Mouse (Mus musculus) thymus, postnatal 14 days (tissue): Measurements from ENCODE around the gene Hist1h4h.

ENCODE experiments used
- DNase-seq: peaks from one replicate; pipeline ENCODE4 v3.0.0; 2021

Hist1h4h gene

DNA sequence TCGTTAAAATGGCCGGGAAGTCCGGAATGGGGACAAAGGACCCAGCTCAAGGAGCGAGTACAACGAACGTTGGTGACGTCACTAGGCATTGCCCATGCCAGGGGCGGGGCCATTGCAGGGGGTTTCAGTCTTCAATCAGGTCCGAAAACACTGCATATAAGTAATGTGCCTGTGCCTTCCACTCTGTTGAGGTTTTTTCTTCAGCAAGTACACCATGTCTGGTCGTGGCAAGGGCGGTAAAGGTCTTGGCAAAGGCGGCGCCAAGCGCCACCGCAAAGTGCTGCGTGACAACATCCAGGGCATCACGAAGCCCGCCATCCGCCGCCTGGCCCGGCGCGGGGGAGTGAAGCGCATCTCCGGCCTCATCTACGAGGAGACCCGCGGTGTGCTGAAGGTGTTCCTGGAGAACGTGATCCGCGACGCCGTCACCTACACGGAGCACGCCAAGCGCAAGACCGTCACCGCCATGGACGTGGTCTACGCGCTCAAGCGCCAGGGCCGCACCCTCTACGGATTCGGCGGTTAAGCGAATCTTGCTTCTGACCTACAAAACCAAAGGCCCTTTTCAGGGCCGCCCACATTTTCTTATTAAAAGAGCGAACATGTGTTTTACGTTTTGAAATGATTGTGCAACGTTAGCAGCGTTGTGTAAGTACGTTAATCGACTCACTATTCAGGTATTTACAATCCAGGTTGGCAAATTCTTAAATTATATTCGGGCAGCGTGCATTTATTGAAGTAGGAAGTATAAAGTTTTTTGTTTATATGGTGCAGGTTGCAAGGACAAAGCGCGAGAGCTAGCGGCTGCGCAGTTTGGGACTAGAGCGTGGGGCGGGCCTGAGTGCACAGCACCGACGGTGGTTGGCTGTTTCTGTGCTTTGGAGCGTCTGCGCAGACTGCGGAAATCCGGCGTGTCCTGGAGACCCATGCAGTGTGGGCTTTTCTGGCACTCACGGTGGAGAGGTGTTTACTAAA lies at the start of gene Hist1h4h:
Gene Hist1h4h (plus strand): TSS at position 150 of the 975 bp plus-strand sequence.
- DNase-seq = peak; percentile 98

DNA sequence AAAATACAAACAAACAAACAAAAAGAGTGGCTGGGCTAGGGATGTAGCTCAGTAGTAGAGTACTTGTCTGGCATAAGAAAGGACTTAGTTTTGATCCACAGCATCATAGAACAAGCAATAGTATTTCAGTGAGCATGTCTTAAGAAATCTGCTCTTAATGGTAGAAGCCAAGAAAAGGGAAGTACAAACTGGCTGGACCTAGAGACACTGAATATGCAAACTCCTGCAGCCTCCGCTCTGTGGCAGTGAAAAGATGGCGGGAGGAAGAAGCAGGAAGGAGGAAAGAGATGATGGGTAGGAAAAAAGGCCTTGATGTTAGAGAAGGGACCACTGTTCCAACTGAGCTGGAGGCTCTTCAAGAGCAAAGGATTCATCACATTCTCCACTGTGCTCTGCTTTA lies 47.7 kb upstream of the Hist1h4h start:
- no peak for DNase-seq

DNA sequence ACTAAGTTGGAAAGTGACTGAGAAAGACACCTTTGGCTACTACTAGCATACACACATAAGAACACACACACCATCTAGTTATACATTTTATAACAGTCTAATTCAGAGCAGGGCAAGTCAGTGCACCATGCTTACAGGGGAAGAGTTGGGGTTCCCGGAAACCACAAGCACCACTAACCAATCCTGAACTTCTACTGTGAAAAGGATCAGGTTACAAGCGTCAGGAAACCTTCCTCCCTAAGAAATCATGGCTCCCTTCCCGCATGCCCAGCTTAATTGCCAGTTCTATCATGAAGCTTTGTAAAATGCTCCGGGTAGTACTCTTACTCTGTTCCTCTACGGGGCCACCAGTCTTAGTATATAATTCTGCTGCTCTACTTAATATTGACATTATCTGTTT lies 45.6 kb upstream of the Hist1h4h start:
- DNase-seq = no peak

DNA sequence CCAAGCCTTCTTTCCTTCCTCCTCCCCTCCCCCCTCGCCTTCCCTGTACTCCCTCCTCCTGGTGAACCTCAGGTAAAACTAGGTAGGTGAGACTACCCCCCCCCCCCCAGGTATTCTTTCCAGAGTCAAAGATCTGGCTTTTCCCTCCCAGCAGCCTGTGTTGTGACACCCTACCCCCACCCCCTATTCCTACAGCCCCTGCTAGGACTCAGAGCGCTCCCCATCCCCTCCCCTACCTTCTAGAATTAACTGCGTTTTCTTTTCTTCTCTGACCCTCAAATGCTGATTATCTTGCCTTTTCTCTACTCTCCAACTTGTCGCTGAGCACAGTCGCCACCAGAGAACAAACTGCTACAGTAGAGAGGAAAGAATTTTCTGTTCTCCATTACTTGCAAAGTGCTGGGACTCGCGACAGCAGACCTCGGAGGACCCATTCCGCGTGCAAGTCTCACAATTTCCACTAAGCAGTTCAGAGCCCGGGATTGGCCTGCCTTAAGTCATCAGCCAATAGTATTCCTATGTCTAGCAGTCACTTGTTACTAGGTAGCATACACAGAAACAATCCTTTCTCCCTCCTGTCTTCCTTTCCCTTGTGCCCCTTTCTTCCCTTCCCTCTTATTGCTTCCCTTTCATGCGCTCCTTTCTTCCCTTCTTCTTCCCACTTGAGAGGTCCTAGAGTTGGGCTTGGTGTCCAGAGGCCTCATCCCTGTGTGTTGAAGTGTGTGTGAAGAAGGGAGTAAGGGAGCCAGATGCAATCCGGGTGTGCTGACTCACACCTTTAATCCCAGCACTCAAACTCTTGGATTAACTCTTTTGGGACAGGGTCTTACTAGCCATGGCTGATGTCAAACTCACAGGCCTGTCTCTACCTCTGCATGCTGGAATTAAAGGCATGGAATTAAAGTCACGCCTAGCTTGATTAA lies 42.2 kb upstream of the Hist1h4h start, which contains the start of gene Btn2a2:
Gene Btn2a2 (minus strand): TSS at position 458 of the 923 bp plus-strand sequence.
- DNase-seq = peak; percentile 59

DNA sequence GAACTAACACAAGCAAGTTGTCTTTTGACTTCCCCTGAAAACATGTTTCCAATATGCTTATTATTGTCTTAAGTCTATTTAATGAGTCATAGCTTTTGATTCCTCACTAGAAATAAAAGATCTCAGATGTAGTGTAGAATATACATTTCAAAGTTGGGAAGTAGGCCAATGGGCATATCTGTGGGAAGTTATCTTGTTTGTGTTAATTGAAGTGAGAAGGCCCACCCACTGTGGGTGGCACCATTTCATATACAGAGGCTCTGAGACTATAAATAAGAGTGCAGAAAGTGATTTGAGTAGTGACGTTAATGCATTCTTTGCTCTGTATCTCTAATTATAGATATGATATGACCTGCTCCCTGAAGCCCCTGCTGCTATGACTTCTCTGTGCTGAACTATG lies 40.0 kb upstream of the Hist1h4h start:
- no peak for DNase-seq

DNA sequence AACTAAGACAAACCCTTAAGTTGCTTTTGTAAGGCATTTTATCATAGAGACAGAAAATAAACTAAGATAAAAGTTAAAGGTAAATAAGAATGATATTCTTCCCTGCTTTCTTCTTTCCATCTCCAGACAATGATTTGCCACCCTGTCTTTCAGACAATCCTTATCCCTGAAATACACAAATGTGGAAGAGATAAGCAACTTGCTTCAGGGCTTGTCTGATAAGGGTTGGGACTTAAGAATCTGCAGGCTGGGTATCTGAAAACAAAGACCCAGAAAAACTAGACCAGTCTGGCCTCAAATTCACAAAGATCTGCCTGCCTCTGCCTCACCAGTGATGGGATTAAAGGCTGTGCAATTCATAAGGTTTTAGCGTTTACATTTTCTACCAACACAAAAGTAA lies 39.6 kb upstream of the Hist1h4h start:
- DNase-seq = no peak

DNA sequence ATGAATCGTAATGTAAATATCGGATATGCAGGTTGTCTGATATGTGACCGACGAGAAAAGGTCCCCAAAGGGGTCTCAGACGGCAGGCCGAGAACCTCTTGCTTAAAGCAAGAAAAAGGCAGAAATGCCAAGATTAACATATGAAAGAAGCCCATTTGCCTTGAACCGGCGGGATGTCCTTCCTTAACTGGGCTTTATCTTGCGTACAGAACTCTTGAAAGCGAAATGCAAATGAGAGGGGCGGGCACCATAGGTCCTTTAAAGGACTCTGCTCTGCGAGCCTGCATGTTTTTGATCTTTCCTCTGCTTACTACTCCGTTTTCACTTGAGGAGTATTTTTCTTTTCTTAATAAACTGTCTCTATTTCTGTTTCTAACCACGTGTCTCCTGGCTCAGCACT lies 38.9 kb upstream of the Hist1h4h start:
- DNase-seq = no peak

DNA sequence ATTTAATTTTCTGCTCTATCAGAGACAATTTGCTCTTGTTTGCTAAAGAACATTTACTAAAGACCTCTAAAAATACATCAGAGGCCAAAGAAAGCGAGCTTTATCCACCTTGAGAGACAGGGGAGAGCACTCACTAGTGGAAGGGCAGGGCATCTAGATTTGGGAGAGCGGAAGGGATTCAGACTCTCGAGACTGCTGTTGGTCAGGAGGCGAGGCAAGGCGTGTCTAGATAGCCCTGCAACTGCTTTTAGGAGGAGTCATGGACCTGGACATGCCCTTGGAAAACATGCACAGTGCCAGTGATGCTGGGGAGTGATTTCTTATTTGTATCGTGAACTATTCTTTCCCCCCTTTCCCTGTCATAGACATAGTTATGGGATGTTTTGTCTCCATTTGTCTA lies 35.3 kb upstream of the Hist1h4h start:
- no peak for DNase-seq

DNA sequence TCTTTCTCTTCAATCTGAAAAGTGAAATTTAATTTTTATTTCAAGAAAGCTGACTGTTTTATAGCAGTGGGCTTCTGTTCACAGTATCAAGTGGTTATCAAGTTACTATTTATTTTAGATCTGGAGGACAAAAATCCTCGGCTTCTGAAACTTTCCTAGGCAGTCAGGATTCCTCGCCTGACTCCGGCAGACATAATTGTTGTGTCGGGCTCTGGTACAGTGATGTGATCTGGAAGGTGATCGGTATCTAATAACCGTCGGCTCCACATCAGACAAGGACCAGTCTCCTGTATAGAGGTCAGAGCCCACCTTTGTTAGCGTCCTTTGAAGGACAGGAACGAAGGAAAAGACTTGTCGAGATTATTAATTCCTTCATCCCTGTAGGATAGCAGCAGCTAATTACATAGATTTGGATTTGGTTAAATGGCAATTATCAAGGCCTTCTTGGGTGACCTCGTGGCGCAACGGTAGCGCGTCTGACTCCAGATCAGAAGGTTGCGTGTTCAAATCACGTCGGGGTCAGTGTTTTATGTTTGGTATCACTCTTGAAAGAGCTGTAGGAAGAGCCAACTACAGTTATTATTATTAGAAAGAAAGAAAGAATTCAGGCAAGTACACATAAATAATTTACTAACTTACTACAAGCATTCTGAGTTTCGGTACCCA lies 33.1 kb upstream of the Hist1h4h start:
- no peak for DNase-seq

DNA sequence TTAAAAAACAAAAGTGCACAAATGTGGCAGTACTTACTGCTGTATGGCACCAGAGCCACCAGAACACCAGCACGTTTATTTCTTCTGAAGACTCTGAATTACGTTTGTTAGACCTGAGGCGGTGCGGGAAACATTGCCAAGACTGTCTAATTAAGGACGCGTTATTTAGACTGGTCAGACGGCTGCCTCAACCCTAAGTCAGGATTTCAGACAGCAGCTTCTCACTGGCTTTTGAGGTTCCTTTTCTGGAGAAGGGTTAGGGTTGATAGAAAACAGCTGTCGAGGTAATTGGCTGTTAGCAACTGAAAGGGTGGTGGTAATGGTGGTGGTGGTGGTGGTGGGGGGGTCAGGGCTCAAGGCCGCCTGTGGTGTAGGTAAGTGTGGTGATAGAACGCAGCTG lies 32.2 kb upstream of the Hist1h4h start:
- no peak for DNase-seq

DNA sequence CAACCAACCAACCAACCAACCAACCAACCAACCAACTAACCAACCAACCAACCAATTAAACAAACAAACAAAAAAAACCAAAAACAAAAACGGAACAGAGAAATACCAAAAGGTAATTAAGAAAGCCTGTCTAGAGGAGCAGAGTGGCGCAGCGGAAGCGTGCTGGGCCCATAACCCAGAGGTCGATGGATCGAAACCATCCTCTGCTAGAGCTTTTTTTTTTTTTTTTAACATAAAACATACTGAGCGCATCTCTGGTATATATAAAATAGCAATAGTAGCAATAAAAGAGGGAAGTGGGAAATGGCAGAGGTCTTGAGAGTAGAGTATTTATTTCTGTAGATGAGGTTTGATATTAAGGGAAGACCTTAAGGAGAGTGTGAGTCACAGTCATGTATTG lies 30.9 kb upstream of the Hist1h4h start:
- DNase-seq = no peak

DNA sequence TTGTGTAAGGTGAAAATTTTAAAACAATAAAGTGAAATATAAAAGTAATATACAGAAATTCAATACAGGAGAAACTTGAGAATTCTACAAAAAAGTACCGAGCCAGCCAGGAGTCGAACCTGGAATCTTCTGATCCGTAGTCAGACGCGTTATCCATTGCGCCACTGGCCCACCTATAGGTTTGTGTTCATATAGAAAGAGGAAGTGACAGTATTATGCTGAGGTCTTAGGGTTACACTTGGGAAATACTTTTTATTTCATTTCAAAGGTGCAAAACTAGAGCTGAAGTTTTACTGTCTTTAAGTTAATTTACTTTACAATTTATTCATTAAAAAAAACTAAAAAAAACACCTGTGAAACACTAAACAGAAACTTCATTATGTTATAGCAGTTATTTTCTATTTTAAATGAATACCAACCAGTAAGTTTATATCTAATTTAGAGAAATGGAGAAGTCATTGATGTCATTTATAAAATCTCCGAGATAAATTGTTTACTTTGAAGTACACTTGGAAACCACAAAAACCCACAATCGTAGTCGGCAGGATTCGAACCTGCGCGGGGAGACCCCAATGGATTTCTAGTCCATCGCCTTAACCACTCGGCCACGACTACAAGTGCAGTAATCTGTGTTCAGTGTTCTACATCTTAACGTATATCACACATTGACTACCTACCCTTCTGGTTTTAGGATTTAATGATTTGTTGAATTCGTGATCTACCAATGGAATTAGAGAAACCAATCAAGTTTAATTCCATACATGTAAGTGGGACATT lies 30.2 kb upstream of the Hist1h4h start:
- DNase-seq = peak; percentile 84

DNA sequence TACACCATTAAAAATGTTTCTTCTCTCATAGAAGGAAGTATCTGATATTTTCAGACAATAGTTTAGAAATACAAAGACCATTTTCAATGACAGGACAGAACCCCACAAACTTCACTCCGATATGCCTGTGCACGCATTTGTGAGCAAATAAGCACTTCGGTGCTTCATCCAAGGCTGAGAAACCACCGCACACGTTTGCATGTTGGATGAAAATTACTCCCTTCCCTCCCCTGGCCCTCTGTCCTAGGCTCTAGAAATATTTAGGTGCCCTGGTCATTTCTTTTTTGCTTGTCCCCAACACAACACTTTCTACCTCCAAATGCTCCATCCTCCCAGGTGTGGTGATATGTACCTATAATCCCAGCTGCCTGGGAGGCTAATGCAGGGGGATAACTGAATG lies 29.3 kb upstream of the Hist1h4h start:
- no peak for DNase-seq

DNA sequence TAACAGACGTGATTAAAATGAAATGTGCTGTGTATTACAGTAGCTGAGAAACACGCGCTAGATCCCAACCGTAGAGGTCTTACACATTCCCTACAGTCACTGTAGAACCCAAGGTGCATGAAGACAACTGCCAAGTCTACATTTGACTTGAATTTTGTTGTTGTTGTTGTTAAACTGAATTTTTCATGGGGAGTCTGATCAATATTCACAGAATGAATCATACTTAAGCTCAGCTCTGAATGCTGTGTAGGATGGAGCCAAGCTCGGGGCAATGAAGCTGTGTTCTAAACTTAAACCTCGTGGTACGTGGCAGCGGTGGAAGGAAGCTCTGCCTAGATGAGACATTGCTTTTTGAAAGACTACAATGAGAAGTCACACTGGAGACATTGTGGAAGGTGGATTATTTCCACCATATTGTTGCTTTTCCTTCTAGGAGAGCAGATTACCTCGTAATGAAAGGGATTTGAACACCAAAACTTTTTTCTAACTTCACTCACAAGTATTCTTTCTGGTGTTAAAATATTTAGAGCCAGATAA lies 28.8 kb upstream of the Hist1h4h start:
- DNase-seq = no peak

DNA sequence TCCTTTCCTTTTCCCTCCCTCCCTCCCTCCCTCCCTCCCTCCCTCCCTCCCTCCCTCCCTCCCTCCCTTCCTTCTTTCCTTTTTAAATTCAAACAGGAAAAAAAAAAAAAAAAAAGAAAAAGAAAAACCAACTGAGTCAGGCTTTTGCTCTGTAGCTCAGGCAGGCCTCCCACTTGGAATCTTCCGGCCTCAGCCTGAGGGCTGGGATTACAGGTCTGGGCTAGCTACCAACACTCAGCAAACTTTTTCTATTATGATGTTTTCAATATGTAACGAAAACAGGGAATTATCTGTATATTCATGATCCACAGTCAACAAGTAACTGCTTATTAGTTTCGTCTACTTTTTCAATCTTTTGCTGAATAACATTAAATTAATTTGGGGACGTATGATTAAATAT lies 27.9 kb upstream of the Hist1h4h start:
- DNase-seq = no peak

DNA sequence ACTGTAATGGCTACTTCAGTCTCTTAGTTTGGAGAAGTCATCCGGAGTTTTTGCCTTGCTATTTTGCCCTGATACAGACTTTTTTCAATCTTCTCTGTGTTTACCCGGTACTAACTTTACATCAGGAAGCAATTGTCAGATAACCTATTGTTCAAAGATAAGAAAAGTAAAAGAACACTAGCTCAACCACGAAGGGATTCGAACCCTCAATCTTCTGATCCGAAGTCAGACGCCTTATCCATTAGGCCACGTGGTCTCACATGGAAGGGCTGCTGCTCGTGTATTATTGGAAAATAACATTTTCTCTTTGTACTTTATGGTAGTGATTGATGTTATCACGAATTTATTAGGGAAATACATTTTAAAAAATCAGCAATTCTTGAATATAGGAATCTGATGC lies 27.1 kb upstream of the Hist1h4h start:
- peak; percentile 77 for DNase-seq

DNA sequence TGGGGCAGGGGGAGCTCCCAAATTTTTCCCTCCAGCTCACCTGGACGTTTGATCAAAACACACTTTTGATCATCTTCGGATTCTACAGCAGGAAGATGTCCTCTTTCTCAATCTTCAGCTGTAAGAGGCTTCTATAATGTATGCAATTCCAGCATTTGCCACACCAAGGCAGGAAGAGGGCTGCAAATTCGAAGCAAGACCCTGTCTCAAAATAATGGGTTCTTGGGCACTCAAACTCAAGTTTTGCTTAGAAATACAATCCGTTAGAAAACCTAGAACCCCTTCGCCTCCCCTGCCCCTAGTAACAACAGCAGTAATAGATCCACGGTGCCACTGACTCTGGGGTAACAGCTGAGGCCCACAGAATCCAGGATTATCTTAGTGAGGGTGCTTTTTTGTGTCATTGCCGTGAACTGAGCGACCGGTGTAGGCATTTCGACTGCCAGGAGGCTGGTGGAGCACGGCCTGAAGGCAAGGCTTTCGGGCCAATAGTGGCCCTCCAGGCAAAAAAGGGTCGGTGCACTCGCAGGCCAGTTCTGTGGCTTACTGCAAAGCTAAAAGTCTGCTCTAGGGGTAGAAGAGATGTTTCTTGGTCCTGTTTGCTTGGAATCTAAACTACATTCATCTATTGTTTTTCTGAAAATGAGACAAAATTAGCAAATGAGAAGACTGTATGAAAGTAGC lies 25.0 kb upstream of the Hist1h4h start:
- no peak for DNase-seq

DNA sequence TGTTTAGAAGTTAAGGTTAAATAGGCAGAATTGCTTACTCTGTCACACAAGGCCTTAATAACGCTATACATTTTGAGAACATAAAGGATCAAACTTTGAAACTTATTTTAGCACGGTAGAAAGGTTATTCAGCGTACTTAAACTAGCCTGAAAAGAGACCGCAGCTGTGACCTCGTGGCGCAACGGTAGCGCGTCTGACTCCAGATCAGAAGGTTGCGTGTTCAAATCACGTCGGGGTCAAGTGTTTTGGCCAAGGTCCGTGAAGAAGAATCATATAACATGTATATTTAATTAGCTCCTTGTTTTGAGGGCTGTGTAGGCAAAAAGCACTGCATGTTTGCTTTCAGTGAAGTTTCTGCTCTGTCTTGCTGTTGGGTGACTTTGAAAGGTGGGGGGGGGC lies 24.5 kb upstream of the Hist1h4h start:
- DNase-seq = peak; percentile 72

DNA sequence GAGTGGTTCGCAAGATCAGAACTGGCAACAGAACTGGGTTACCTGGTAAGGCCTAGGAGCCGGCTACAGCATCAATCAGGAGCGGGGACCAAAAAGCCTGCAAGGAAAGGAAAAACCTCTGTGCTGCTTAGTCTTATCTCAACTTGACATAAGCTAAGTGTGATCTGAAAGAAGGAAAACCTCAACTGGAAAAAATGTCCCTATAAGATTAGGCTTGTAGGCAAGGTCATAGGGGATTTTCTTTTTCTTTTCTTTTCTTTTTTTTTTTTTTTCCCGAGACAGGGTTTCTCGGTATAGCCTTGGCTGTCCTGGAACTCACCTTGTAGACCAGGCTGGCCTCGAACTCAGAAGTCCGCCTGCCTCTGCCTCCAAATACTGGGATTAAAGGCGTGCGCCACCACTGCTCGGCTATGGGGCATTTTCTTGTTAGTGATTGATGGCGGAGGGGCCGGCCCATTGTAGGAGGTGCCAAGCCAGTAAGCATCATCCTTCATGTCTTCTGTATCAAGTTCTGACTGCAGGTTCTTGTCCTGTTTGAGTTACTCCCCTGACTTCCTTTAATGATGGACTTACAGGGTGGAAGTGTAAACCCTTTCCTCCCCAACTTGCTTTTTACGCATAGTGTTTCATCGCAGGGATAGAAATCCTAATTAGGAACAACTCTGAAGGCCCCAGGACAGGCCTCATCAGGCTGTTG lies 23.9 kb upstream of the Hist1h4h start:
- no peak for DNase-seq

DNA sequence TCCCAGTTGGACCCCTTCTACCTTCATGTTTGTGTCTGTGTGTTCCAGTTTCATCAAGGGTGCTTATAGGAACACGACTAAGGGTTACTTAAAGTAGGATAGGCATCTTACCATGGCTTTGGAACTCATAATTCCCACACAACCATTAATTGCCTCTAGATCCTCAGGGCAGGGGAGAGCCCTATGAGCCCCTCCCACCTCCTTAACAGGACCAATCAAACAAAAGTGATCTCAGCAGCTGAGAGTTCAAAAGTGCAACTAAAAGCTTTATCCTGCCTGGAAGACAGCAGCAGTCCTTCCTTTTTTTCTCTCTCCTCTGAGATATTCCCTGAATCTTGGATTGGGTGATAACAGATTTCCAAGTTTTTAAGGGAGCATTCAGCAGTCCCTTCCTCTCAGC lies 20.7 kb upstream of the Hist1h4h start:
- no peak for DNase-seq

DNA sequence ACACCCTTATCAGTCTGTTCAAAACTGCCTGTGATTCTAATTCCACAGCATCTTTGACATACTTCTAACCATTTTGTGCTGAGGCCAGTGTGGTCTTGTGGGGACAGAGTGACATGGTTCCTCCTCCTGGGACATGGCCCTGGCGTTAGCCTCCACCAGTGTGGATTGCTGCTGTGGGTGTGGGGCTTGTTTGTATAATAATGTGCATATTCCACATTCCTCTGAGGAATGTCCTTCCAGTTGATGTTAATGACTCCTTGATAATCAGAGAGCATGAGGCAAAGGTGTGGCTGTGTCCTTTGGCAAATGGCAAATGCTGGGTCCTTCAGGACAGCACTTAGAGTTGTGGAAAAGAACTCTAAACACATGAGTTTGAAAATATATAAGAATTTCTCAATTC lies 17.3 kb upstream of the Hist1h4h start:
- no peak for DNase-seq
